Mouse (Mus musculus) inflammation-experienced regulatory T-cells (primary cell): ENCODE data around the gene Pomt1. TPM values are rescaled to one million over a fixed set of nuclear protein-coding genes. Genes with fewer than 3 reads are reported as not detected.

ENCODE experiments used
- polyA plus RNA-seq, 2 experiments: library from polyadenylated mRNA; unstranded; fragments of 100-300 nt; shearing (Covaris generic); gene quantifications; one replicate each; pipeline ENCODE4 v1.2.1; 2017

Pomt1 gene
- 1 to 10 TPM; 6.6 to 7.3 TPM for polyA plus RNA-seq

DNA sequence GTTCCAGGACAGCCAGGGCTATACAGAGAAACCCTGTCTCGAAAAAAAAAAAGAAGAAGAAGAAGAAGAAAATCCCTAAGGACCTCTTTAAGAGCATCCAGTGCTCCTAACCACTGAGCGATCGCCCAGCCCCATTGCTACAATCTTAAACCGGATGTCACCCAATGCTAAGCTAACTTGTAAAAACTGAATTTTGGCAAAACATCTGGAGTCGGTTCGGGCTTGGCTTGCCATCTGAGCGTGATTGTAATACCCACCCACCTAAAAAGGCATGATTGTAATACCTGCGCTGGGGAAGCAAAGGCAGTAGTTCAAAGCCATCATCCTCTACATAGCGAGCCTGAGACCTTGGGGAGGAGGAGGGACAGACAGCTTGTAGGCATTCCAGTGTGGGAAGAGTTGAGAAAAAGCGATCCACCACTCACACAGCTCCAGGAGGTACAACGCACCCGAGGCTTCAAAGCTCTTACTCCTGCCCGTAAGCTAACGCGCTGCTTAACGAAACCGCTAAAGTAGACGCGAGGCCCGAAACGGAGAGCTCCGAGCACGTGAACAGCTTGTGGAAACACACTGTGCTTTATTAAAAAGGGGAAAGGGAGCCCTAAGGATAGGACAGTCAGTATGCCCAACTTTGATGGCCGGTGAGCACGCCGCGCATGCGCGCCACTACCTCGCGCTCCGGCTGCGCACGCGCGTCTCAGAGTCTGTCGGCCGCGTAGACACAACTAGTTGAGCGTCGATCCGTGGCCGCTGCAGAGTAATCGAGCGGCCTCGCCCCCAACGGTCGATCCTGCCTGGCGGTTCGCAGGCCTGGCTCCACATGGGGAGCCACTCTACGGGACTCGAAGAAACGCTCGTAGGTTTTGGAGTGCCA lies at the start of gene Pomt1:
Gene Pomt1, plus strand, starts transcription at position 705 of the 874 bp plus-strand sequence.

DNA sequence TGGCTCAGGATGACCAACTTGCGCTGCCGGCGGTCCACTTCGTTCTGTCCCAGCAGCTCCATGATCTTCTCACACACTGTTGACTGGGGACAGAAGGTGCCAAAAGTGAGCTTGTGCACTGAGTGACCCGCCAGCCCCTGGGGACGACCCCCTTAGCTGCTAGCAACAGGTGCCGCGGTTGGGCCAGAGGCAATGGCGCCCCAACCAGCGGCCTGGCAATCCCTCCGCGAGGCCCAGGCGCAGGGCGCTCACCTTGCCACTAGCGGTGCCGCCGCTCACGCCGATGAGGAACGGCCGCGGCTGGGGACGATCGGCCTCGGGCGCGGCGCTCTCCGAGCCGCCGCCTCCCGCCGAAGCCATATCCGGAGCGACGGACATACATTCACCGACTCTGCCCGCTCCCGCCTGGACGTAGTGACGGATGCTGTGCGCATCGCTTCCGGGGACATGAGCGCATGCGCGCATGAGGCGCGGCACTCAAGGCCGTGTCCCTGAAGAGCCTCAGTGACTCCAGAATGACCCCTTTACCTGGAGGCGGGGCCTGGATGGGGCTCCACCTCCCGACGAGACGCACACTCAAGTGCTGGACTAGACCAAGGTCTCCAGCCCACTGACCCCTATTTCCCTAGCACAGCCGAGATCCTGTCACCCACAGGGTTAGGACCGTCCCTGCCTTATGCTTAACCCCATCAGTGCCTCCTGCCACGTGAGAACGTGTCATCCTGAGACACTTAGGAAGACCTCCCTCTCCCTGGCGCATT lies 23.4 kb downstream of the Pomt1 start, which contains the start of gene Uck1:
Gene Uck1, minus strand, starts transcription at position 503 of the 761 bp plus-strand sequence.

DNA sequence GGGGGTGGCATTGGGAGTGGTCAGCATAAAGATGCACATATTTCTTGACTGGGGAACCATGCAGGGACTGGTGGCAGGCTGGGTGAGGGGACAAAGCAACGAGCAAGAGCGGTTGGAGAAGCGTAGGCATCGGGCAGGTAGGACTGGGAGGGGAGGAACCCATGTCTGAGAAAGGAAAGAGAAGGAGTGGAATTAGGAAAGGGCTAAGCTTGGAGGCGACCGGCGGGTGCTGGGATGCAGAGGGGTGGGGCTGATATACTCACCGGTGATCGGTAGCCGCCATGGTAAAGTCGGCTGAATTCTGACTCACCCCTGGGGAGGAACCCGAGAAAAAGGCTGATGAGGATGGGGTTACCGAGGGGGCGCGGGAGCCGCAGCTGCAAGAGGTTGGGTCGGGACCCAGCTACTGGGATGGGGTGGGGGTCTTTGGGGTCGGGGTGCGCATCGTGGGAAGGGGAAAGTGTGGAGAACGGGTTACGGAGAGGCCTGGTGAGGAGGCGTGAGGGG lies 51.0 kb downstream of the Pomt1 start, which contains the start of gene Golga2:
Gene Golga2, plus strand, starts transcription at position 51 of the 507 bp plus-strand sequence.

DNA sequence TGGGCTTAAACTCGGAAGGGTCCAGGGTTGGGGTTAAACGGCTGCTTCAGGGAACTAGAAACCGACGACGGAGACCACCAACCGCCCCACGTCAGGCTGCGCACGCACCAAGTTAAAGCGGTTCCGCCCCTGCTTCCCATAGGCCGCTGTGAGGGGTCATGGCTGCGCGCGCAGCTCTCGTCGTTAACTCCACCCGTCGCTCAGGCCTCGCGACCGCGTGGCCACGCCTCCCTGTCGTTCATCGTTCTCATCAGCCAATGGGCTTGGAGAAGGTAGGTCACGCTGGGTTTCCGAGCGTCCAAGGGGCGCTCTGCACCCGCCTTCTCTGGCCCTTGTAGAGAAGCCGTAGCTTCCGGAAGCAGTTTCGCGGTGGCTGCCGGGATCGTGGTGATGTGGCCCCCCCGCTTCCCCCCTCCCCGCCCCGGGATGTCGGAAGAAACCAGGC lies 51.6 kb downstream of the Pomt1 start, which contains the start of gene Swi5:
Gene Swi5, minus strand, starts transcription at position 153 of the 445 bp plus-strand sequence.

Other genes with a start within 250 kb of the Pomt1 start
- gene Fam78a, start 151.7 kb upstream of the Pomt1 start, polyA plus RNA-seq, result 10 to 100 TPM; 24.3 to 56.0 TPM
- under 1 TPM; 0.17 to 0.53 TPM for gene Plpp7, start 141.1 kb upstream of the Pomt1 start, polyA plus RNA-seq
- 10 to 100 TPM; 52.6 to 66.4 TPM for gene Prrc2b, start 85.5 kb upstream of the Pomt1 start, polyA plus RNA-seq
- 100 to 1,000 TPM in 1 of 2 experiments, 10 to 100 TPM in 1; 89.9 to 103 TPM for gene Uck1, start 23.6 kb downstream of the Pomt1 start, polyA plus RNA-seq
- 10 to 100 TPM; 41.9 to 42.0 TPM for gene Golga2, start 50.8 kb downstream of the Pomt1 start, polyA plus RNA-seq
- gene Swi5, start 51.5 kb downstream of the Pomt1 start, polyA plus RNA-seq, result 100 to 1,000 TPM; 222 to 264 TPM
- gene Ciz1, start 115.7 kb downstream of the Pomt1 start, polyA plus RNA-seq, result 100 to 1,000 TPM; 110 to 117 TPM
- gene Dnm1, start 116.7 kb downstream of the Pomt1 start, polyA plus RNA-seq, result under 1 TPM; 0.07 to 0.88 TPM
- 10 to 100 TPM; 61.9 to 74.2 TPM for gene 1110008P14Rik, start 145.3 kb downstream of the Pomt1 start, polyA plus RNA-seq
- not detected for gene Lcn2, start 151.7 kb downstream of the Pomt1 start, polyA plus RNA-seq
- 10 to 100 TPM; 17.9 to 24.6 TPM for gene Ptges2, start 159.3 kb downstream of the Pomt1 start, polyA plus RNA-seq
- gene Naif1, start 213.9 kb downstream of the Pomt1 start, polyA plus RNA-seq, result 10 to 100 TPM in 1 of 2 experiments, 1 to 10 TPM in 1; 8.7 to 14.3 TPM
- gene Slc25a25, start 214.9 kb downstream of the Pomt1 start, polyA plus RNA-seq, result 10 to 100 TPM; 19.0 to 24.9 TPM